Mouse (Mus musculus) testis, adult 2 months (tissue): ENCODE results near the gene Krtap6-5.
"Not testable (repeated sequence)": the region's sequence is repeated elsewhere in the genome, so short reads cannot be mapped to it uniquely, and the experiment has no call there.

Experiments used
- CTCF ChIP-seq: fragments of 200-500 bp; IDR thresholded peaks from 2 replicates; pipeline ENCODE4 v1.5.1; 2012; ENCODE audit warnings: low read depth, mild to moderate bottlenecking, inconsistent platforms, low read length, moderate library complexity; ENCODE audit not compliant: control insufficient read depth, insufficient read depth, insufficient replicate concordance
- POLR2A ChIP-seq: fragments of 200-500 bp; IDR thresholded peaks from 2 replicates; pipeline ENCODE4 v1.6.1; 2012; ENCODE audit warnings: low read depth, mild to moderate bottlenecking, inconsistent platforms, low read length, moderate library complexity; ENCODE audit not compliant: control insufficient read depth

DNA sequence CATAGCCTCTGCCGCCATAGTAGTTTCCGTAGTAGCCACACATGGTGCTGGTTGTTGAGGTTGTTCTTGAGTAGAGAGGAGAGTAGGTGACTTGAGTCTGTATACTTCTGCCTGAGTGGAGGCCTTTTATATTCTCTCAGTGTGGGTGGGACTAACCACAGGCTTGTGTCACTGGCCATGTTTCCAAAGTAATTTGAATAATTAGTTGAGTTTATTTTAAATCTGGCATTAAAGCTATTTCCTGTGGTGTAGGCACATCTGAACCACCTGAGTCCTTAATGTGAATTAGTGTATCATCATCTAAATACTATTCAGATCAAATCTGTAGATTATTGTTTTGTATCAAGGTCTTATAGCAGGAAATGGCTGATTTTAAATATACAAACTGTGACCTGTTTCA lies 16.2 kb upstream of the Krtap6-5 start, which contains the start of gene 1110025L11Rik:
- TF ChIP-seq CTCF, POLR2A: not testable (repeated sequence)
